Mouse (Mus musculus) kidney, embryonic 16.5 days (tissue): ENCODE measurements at regions not wholly inside any gene's neighbourhood (a gene's known extent, or its start where the extent isn't known, plus 50 kb on each side); places are given as distances from the start of the nearest gene placed in this dataset.

Source experiments
- ATAC-seq: fragments of 200-750 bp; cut with Nextera tagmentation; 2 replicates; pipeline ENCODE4 v1.8.0; 2017; ENCODE audit warnings: moderate TSS enrichment; ENCODE audit not compliant: low FRiP score, low TSS enrichment
- H3K27ac ChIP-seq: fragments of 300-500 bp; sonication (generic); 2 replicates; pipeline ENCODE4 v1.5.1; 2014; ENCODE audit warnings: low read length
- H3K27me3 ChIP-seq: fragments of 300-500 bp; sonication (generic); 2 replicates; pipeline ENCODE4 v1.6.1; 2014; ENCODE audit warnings: low read length, control low read depth, mixed read lengths; ENCODE audit not compliant: insufficient read depth
- H3K36me3 ChIP-seq: fragments of 300-500 bp; sonication (generic); 2 replicates; pipeline ENCODE4 v1.6.1; 2014; ENCODE audit warnings: low read length, control low read depth, mixed read lengths; ENCODE audit not compliant: insufficient read depth
- H3K4me1 ChIP-seq: fragments of 300-500 bp; sonication (generic); 2 replicates; pipeline ENCODE4 v1.6.1; 2014; ENCODE audit warnings: low read length, control low read depth, mixed read lengths; ENCODE audit not compliant: insufficient read depth
- H3K4me2 ChIP-seq: fragments of 300-500 bp; sonication (generic); replicated peaks from 2 replicates; pipeline ENCODE4 v1.6.1; 2014; ENCODE audit warnings: low read depth, low read length
- H3K4me3 ChIP-seq: fragments of 300-500 bp; sonication (generic); 2 replicates; pipeline ENCODE4 v1.5.1; 2014; ENCODE audit warnings: mild to moderate bottlenecking, low read length
- H3K9ac ChIP-seq: fragments of 300-500 bp; sonication (generic); replicated peaks from 2 replicates; pipeline ENCODE4 v1.6.1; 2014; ENCODE audit warnings: low read length
- H3K9me3 ChIP-seq: fragments of 300-500 bp; sonication (generic); 2 replicates; pipeline ENCODE4 v1.6.1; 2016; ENCODE audit warnings: low read length, control low read depth
- WGBS: fragments of 180-500 bp; shearing (Covaris S2); extraction: QIAGEN DNeasy Blood & Tissue Kit; methylation state at CpG from one replicate; pipeline ENCODE4 v1.1.7; 2014; 5-methylcytosine and 5-hydroxymethylcytosine counted together

- Histone ChIP-seq H3K9ac (no peak overlapping the region), H3K27ac (no peak overlapping the region), H3K4me3 (no peak overlapping the region), H3K36me3 (no peaks in the 10 kb centered on the region), H3K4me2 (no peak overlapping the region), H3K4me1 (no peaks in the 10 kb centered on the region), H3K9me3 (no peaks in the 10 kb centered on the region), H3K27me3 (no peaks in the 10 kb centered on the region)
- ATAC-seq, result no peak
- 83% methylated on average over 4 of the region's 4 CpGs for WGBS
Measured at GRCm38 (mm10) chr5:12332648-12333305, 50.4 kb upstream of the Sema3d start.
